Mouse (Mus musculus): ENCODE measurements around the gene Higd1c. TPM values are rescaled to one million over a fixed set of nuclear protein-coding genes. Genes with fewer than 3 reads are reported as not detected.

Gene Higd1c
- polyA plus RNA-seq, 1 experiment = not detected

- TF ChIP-seq POLR2A (IDR thresholded peaks at IDR 0.05; ENCODE audit: insufficient read depth, low read depth, low read length) = no peak
- TF ChIP-seq CTCF (IDR thresholded peaks at IDR 0.05; ENCODE audit: insufficient read depth, low read depth, low read length) = no peak
- H3K4me1 ChIP-seq (ENCODE audit: control insufficient read depth, insufficient read depth, low read length) = 0 out of 2 replicates have a peak, but pooled peaks cover 4% of the 10 kb centered on the region
- no peak overlapping the region for H3K27ac ChIP-seq (ENCODE audit: insufficient read depth, low read depth, low read length)
- WGBS = 89% methylated on average over 9 of the region's 9 CpGs
- H3K4me3 ChIP-seq (ENCODE audit: insufficient read depth, low read depth, low read length) = no peak overlapping the region
Measured at GRCm38 (mm10) chr15:100385705-100386104, 21.4 kb downstream of the Higd1c start.

GRCm38 (mm10) chr15:100387544-100388223, 23.3 kb downstream of the Higd1c start:
- Histone ChIP-seq H3K4me1 (ENCODE audit: control insufficient read depth, insufficient read depth, low read length) (0 out of 2 replicates have a peak, but pooled peaks cover 4% of the 10 kb centered on the region), H3K4me3 (ENCODE audit: insufficient read depth, low read depth, low read length) (no peak overlapping the region), H3K27ac (ENCODE audit: insufficient read depth, low read depth, low read length) (no peak overlapping the region)
- 93% methylated on average over 17 of the region's 17 CpGs for WGBS
- TF ChIP-seq CTCF (IDR thresholded peaks at IDR 0.05; ENCODE audit: insufficient read depth, low read depth, low read length) = no peak
- no peak for TF ChIP-seq POLR2A (IDR thresholded peaks at IDR 0.05; ENCODE audit: insufficient read depth, low read depth, low read length)

GRCm38 (mm10) chr15:100388224-100388835, 24.0 kb downstream of the Higd1c start:
- WGBS = 83% methylated on average over 16 of the region's 16 CpGs
- Histone ChIP-seq H3K4me3 (ENCODE audit: insufficient read depth, low read depth, low read length) (no peak overlapping the region), H3K4me1 (ENCODE audit: control insufficient read depth, insufficient read depth, low read length) (0 out of 2 replicates have a peak, but pooled peaks cover 4% of the 10 kb centered on the region), H3K27ac (ENCODE audit: insufficient read depth, low read depth, low read length) (no peak overlapping the region)
- TF ChIP-seq CTCF (IDR thresholded peaks at IDR 0.05; ENCODE audit: insufficient read depth, low read depth, low read length) (no peak), POLR2A (IDR thresholded peaks at IDR 0.05; ENCODE audit: insufficient read depth, low read depth, low read length) (no peak)

GRCm38 (mm10) chr15:100388886-100389285, 24.5 kb downstream of the Higd1c start:
- Histone ChIP-seq H3K27ac (ENCODE audit: insufficient read depth, low read depth, low read length) (no peak overlapping the region), H3K4me3 (ENCODE audit: insufficient read depth, low read depth, low read length) (no peak overlapping the region), H3K4me1 (ENCODE audit: control insufficient read depth, insufficient read depth, low read length) (0 out of 2 replicates have a peak, but pooled peaks cover 3% of the 10 kb centered on the region)
- no peak for TF ChIP-seq POLR2A (IDR thresholded peaks at IDR 0.05; ENCODE audit: insufficient read depth, low read depth, low read length)
- no peak for TF ChIP-seq CTCF (IDR thresholded peaks at IDR 0.05; ENCODE audit: insufficient read depth, low read depth, low read length)
- WGBS = 70% methylated on average over 9 of the region's 9 CpGs

- H3K27ac ChIP-seq (ENCODE audit: insufficient read depth, low read depth, low read length) = no peak overlapping the region
- no peaks in the 10 kb centered on the region for H3K4me1 ChIP-seq (ENCODE audit: control insufficient read depth, insufficient read depth, low read length)
- 80% methylated on average over 7 of the region's 7 CpGs for WGBS
- H3K4me3 ChIP-seq (ENCODE audit: insufficient read depth, low read depth, low read length) = no peak overlapping the region
- no peak for TF ChIP-seq CTCF (IDR thresholded peaks at IDR 0.05; ENCODE audit: insufficient read depth, low read depth, low read length)
- no peak for TF ChIP-seq POLR2A (IDR thresholded peaks at IDR 0.05; ENCODE audit: insufficient read depth, low read depth, low read length)
Measured at GRCm38 (mm10) chr15:100391066-100391465, 26.7 kb downstream of the Higd1c start.

- WGBS = 95% methylated on average over 7 of the region's 7 CpGs
- Histone ChIP-seq H3K4me1 (ENCODE audit: control insufficient read depth, insufficient read depth, low read length) (no peaks in the 10 kb centered on the region), H3K4me3 (ENCODE audit: insufficient read depth, low read depth, low read length) (no peak overlapping the region), H3K27ac (ENCODE audit: insufficient read depth, low read depth, low read length) (no peak overlapping the region; the same call in 1 of the 2 replicates)
- TF ChIP-seq CTCF (IDR thresholded peaks at IDR 0.05; ENCODE audit: insufficient read depth, low read depth, low read length) = no peak
- no peak for TF ChIP-seq POLR2A (IDR thresholded peaks at IDR 0.05; ENCODE audit: insufficient read depth, low read depth, low read length)
Measured at GRCm38 (mm10) chr15:100391599-100391998, 27.3 kb downstream of the Higd1c start.

- 83% methylated on average over 11 of the region's 11 CpGs for WGBS
- no peak for TF ChIP-seq POLR2A (IDR thresholded peaks at IDR 0.05; ENCODE audit: insufficient read depth, low read depth, low read length)
- no peak for TF ChIP-seq CTCF (IDR thresholded peaks at IDR 0.05; ENCODE audit: insufficient read depth, low read depth, low read length)
- H3K4me1 ChIP-seq (ENCODE audit: control insufficient read depth, insufficient read depth, low read length) = no peaks in the 10 kb centered on the region
- H3K27ac ChIP-seq (ENCODE audit: insufficient read depth, low read depth, low read length) = no peak overlapping the region
- no peak overlapping the region for H3K4me3 ChIP-seq (ENCODE audit: insufficient read depth, low read depth, low read length)
Measured at GRCm38 (mm10) chr15:100393016-100393415, 28.7 kb downstream of the Higd1c start.

GRCm38 (mm10) chr15:100395561-100395960, 31.2 kb downstream of the Higd1c start:
- 95% methylated on average over 3 of the region's 3 CpGs for WGBS
- H3K4me3 ChIP-seq (ENCODE audit: insufficient read depth, low read depth, low read length) = no peak overlapping the region
- H3K4me1 ChIP-seq (ENCODE audit: control insufficient read depth, insufficient read depth, low read length) = no peaks in the 10 kb centered on the region
- no peak overlapping the region for H3K27ac ChIP-seq (ENCODE audit: insufficient read depth, low read depth, low read length)
- no peak for TF ChIP-seq CTCF (IDR thresholded peaks at IDR 0.05; ENCODE audit: insufficient read depth, low read depth, low read length)
- TF ChIP-seq POLR2A (IDR thresholded peaks at IDR 0.05; ENCODE audit: insufficient read depth, low read depth, low read length) = no peak

GRCm38 (mm10) chr15:100400592-100401250, 36.4 kb downstream of the Higd1c start:
- TF ChIP-seq CTCF (IDR thresholded peaks at IDR 0.05; ENCODE audit: insufficient read depth, low read depth, low read length) = no peak
- 84% methylated on average over 16 of the region's 16 CpGs for WGBS
- no peak overlapping the region for H3K27ac ChIP-seq (ENCODE audit: insufficient read depth, low read depth, low read length)
- H3K4me3 ChIP-seq (ENCODE audit: insufficient read depth, low read depth, low read length) = no peak overlapping the region
- H3K4me1 ChIP-seq (ENCODE audit: control insufficient read depth, insufficient read depth, low read length) = no peaks in the 10 kb centered on the region
